Mouse (Mus musculus) ovary, postnatal 14 days (tissue): ENCODE results near the gene Cbx8.
A peak's percentile ranks its signal among the peaks of the same experiment; 100 is the strongest.

Experiments
- DNase-seq: peaks from one replicate; pipeline ENCODE4 v3.0.0; 2022; ENCODE audit warnings: low spot score

Gene Cbx8

DNA sequence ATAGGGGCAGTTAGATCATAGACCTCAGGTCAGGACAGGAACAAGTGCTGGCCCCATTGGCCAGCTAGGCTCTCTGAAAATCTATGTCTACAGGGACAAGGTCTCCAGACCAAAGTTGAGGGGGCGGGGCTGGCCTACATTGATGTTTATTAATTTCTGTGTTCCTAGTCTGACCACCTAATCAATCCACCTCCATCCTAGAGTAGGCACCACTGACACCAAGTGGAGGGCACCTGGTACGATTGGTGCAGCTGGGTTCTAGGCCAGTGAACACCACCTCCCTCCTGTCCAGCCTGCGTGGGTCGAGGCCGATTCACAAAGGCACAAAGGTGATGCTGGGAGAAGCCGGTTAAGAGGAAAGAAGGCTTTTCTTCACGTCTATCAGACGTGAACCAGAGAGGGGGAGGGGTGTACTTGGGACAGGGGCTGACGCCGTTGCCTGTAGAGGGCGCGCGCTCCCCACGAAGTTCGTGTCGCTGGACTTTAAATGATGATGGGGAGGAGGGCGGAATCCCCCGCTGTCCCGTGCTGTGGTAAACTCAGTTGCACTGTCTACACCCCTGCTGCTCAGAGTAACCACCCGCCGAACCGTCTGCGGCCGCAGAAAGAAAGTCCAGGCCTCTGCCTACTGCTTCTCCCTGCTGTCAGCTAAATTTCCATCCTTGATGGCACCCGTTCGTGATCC lies 6.8 kb downstream of the Cbx8 start:
- DNase-seq: peak; percentile 81

GRCm38 (mm10) chr11:119026203-119026602 lies 14.6 kb downstream of the Cbx8 start:
- DNase-seq: no peak

DNA sequence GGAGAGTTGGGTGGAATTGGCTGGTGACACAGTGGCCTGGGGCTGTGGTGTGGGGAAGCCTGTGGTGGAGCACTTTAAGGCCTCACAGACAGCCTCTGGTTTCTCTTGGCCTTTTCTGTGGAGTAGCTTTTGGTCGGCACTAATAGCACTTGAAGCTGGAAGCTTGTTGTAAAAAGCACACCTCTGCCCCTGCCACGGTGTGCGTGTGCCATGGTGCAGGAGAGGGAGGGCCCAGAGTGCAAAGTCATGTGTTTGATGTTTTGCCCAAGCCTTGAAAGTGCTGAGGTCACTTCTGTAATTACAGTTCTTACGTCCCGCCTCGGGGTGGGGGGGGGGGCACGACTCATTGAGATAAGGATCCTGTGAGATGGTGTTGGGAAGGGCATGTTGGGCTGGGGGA lies 16.5 kb downstream of the Cbx8 start:
- DNase-seq: no peak

DNA sequence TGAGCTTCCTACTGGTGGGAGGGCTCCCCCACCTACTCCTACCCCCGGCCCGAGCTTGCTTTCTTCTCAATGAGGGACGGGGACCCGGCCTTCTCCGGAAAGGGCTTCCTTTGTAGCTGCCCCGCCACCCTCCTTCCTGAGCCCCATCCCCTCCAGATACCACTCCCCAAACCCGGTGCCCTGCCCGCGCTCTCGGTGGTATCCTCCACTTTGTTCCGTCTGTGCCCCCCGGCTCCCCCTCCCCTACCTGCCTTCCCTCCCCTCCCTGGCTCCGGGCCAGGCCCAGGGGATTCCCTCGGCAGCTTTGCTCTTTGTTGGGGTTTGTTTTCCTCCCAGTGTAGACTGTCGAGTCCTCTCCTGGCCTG lies 17.2 kb downstream of the Cbx8 start:
- DNase-seq: no peak

- peak; percentile 75 for DNase-seq
These were observed 17.7 kb downstream of the Cbx8 start, which contains the start of gene Cbx2 for GRCm38 (mm10) chr11:119022895-119023615. Gene Cbx2 (plus strand): TSS chr11:119022962.

GRCm38 (mm10) chr11:119022068-119022894 lies 18.5 kb downstream of the Cbx8 start:
- no peak for DNase-seq

GRCm38 (mm10) chr11:119021180-119021579 lies 19.6 kb downstream of the Cbx8 start:
- no peak for DNase-seq

DNA sequence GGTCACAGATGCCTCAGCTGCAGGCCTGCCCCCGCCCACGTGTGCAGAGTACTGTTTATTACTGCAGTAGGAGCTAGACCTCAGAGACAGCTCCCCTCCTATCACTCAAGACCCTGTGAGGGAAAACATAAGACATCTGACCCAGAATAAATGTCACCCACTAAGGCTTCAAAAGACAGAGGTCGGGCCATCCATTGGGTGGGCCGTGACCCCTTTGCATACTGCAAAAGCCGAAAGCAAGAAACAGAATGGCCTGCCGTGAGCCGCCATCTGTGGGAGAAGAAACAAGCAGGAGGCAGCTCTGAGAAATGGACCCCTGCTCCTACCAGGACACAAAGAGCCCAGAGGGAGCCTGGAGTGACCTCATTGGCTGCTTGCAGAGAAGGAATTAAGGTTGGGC lies 23.3 kb downstream of the Cbx8 start:
- DNase-seq: no peak

DNA sequence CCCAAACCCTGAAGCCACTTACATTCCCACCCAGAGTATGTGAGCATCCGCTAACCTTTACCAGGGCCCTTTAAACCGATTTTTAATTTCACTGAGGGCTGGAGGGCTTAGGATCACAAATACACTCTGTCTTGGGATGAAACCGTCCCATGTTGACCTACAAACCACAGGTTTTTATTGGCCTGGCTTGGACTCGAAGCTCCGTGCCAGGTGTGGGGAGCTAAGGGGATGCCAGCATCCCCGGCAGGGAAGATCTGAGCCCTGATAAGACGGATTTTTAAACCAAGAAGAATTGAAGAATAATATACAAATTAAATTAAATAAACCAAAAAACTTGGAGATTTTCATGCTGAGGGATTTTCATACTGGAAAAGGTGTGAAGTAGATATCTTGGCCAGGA lies 26.3 kb downstream of the Cbx8 start:
- no peak for DNase-seq

DNA sequence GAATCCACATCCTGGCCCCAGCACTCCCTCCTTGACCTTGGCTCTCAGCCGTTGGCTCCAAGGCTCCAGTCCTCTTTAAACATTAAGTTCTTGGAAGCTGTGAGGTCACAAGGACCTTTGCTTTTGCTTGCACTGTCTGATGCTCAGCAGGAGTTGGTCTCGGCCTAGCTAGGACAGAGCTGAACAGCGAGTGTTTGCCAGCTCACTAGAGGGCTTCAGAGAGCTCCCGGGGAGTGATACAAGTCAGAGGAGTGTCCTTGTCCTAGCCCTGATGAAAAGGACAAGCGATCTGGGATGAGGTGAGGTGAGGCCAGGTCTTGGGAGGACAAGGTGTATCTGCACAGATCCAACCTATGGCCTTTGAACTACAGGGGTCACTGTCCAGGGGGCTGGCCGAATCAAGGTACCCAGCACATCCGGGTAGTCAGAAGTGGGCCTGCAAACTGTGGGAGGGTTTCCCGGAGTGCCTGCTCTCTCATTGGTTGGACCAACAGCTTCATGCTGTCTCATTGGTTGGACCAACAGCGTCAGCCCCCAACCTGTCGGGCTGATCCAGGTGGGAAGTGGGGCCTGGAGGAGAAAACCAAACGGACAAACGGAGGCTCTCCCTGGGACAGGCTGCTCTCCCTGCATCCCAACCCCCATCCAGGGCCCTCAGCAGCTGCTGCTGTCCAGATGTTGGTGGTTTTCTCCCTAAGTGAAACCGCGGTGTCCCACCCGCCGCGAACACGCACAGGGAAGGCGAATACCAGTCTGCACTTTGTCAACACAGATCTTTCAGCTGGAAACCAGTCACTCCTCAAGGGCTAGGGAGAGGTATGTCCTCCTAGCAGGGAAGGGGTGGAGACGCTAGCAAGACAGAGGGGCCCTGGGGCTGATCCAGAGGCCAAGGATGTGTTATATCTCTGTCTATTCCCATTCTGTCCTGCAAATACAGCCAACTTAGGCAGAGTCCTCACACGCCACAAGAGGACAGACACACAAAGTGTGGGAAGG lies 33.0 kb downstream of the Cbx8 start:
- no peak for DNase-seq

DNA sequence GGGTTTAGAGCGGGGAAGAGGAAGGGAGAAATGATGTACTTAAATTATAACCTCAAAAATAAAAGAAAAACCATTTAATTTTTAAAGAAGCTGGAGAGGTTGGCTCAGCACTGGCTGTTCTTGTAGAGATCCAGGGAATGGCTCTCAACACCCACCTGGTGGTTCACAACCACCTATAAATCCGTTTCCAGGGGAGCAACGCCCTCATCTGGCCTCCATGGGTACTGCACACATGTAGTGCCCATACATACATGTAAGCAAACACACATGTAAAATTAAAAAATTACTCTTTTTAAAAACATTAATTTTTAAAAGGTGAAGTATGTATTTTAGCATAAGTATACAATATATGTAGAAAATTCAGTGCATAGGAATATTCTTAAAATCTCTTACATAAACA lies 34.3 kb downstream of the Cbx8 start:
- DNase-seq: no peak

- no peak for DNase-seq
These were observed 35.1 kb downstream of the Cbx8 start for GRCm38 (mm10) chr11:119005547-119006275.

GRCm38 (mm10) chr11:119001493-119002128 lies 39.2 kb downstream of the Cbx8 start:
- DNase-seq: no peak

- DNase-seq: no peak
These were observed 39.9 kb downstream of the Cbx8 start for GRCm38 (mm10) chr11:119000877-119001276.

DNA sequence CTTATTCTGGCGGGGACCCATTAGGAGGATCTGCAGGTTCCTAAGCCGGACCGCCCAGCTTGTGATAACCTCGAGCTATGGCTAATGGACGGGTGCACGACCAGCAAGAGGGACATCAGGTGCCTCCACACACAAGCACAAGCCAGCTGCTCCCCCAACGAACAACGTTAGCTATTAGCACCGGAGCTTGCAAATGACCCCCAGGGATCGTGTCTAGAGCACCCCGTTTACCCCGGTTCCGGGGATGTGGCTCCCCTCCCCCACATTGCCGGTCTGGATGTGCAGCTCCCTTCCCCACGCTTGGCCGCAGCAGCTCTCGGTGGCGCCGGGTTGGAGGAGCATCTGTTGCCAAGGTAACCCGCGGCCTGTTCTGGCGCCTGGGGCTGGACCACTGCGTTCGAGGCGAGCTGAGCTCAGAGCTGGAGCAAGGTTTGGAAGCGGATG lies 41.4 kb downstream of the Cbx8 start:
- no peak for DNase-seq

DNA sequence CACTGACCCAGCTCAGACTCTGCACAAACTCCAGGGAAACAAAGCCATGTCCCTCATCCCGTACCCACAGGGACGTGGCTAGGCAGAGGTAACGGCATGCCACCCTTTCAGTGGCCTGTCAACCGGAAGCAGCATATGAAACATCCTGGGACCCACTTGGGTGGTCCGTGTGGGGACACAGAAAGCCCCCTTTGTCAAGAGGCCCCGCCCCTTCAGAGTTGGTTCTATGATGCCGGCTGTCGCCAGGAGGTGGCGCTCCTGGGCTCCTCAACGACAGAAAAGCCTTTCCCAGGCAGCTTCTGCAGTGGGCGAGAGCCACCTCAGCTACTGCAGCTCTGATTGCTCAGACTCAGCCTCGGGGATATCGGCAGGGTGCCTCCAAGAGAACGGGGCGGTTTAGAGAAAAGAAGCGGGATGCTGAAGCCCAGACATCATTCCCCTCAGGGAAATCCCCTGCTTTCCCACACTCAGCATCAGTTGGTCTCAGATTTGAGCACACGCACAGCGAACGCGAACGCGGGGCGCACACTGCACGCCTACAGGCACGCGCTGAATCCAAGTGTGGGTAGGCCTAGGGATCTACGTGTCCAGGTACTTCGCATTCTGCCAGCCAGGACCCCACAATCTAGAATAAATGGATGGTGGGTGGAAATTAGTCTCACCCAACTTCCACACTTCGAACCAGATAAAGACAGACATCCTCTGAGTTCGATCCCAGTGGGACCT lies 42.1 kb downstream of the Cbx8 start:
- DNase-seq: peak; percentile 83

GRCm38 (mm10) chr11:118997182-118997581 lies 43.6 kb downstream of the Cbx8 start:
- no peak for DNase-seq

GRCm38 (mm10) chr11:118995448-118995847 lies 45.3 kb downstream of the Cbx8 start:
- DNase-seq: no peak

GRCm38 (mm10) chr11:118992781-118993180 lies 48.0 kb downstream of the Cbx8 start:
- no peak for DNase-seq

- no peak for DNase-seq
These were observed 52.8 kb downstream of the Cbx8 start, which contains the start of gene Enpp7 for GRCm38 (mm10) chr11:118987999-118988398. Gene Enpp7 (plus strand): TSS chr11:118988188.
